Mouse (Mus musculus) kidney, adult 2 months (tissue): ENCODE measurements around the gene Celsr3. TPM values are rescaled to one million over a fixed set of nuclear protein-coding genes. Genes with fewer than 3 reads are reported as not detected.
A peak's percentile ranks its signal among the peaks of the same experiment; 100 is the strongest.

Experiments used
- DNase-seq: peaks from one replicate; pipeline ENCODE4 v3.0.0; 2021
- H3K27ac ChIP-seq: fragments of 200-500 bp; 2 replicates; pipeline ENCODE4 v1.5.1; 2012; ENCODE audit warnings: low read depth, low read length, control low read depth, inconsistent platforms; ENCODE audit not compliant: insufficient read depth
- H3K27me3 ChIP-seq: fragments of 200-500 bp; replicated peaks from 2 replicates; pipeline ENCODE4 v1.6.1; 2012; ENCODE audit warnings: mild to moderate bottlenecking, moderate library complexity, low read length, inconsistent platforms; ENCODE audit not compliant: control insufficient read depth, insufficient read depth
- H3K36me3 ChIP-seq: fragments of 200-500 bp; 2 replicates; pipeline ENCODE4 v1.6.1; 2012; ENCODE audit warnings: mild to moderate bottlenecking, moderate library complexity, low read length, inconsistent platforms; ENCODE audit not compliant: control insufficient read depth, insufficient read depth
- H3K4me1 ChIP-seq: fragments of 200-500 bp; 2 replicates; pipeline ENCODE4 v1.6.1; 2011; ENCODE audit warnings: low read length; ENCODE audit not compliant: control insufficient read depth, insufficient read depth
- H3K4me3 ChIP-seq: fragments of 200-500 bp; 2 replicates; pipeline ENCODE4 v1.5.1; 2011; ENCODE audit warnings: mild to moderate bottlenecking, low read depth, low read length, control low read depth; ENCODE audit not compliant: insufficient read depth
- CTCF ChIP-seq: fragments of 200-500 bp; conservative IDR thresholded peaks from 2 replicates; pipeline ENCODE4 v1.5.1; 2011; ENCODE audit warnings: low read depth, mild to moderate bottlenecking, control low read depth, low read length, moderate library complexity, mixed read lengths; ENCODE audit not compliant: insufficient read depth, insufficient read length
- POLR2A ChIP-seq: fragments of 200-500 bp; IDR thresholded peaks from one replicate; pipeline ENCODE4 v1.6.1; 2011; ENCODE audit warnings: low read depth, low read length, control low read depth
- WGBS: fragments of 180-500 bp; shearing (Covaris S2); methylation state at CpG from one replicate; pipeline ENCODE4 v1.1.7; 2018; 5-methylcytosine and 5-hydroxymethylcytosine counted together
- polyA plus RNA-seq: library from polyadenylated mRNA; depleted of rRNA; stranded (reverse); fragments of >200 nt; gene quantifications from 2 replicates; pipeline ENCODE4 v1.2.3, GENCODE M21; 2012

Gene Celsr3
- polyA plus RNA-seq, 1 experiment = 0.19 TPM

- Histone ChIP-seq H3K27ac (no peak overlapping the region), H3K27me3 (no peaks in the 10 kb centered on the region), H3K36me3 (0 out of 2 replicates have a peak, but pooled peaks cover 1% of the 10 kb centered on the region), H3K4me1 (no peaks in the 10 kb centered on the region; the same call in 1 of the 2 replicates), H3K4me3 (no peak overlapping the region)
- DNase-seq = no peak
- TF ChIP-seq POLR2A = no peak
- TF ChIP-seq CTCF = no peak
These were observed 19.7 kb upstream of the Celsr3 start for GRCm38 (mm10) chr9:108806379-108806778.

- no peak overlapping the region for H3K4me3 ChIP-seq
- no peaks in the 10 kb centered on the region for H3K27me3 ChIP-seq
- 80% methylated on average over 1 of the region's 1 CpGs for WGBS
- TF ChIP-seq POLR2A = no peak
- TF ChIP-seq CTCF = no peak
- DNase-seq = no peak
- 0 out of 2 replicates have a peak, but pooled peaks cover 1% of the 10 kb centered on the region for H3K36me3 ChIP-seq
- H3K4me1 ChIP-seq = no peaks in the 10 kb centered on the region; the same call in 1 of the 2 replicates
- no peak overlapping the region for H3K27ac ChIP-seq
These were observed 19.3 kb upstream of the Celsr3 start for GRCm38 (mm10) chr9:108806831-108807230.

GRCm38 (mm10) chr9:108807674-108808073 lies 18.4 kb upstream of the Celsr3 start:
- no peak overlapping the region for H3K27ac ChIP-seq
- no peaks in the 10 kb centered on the region for H3K27me3 ChIP-seq
- H3K4me3 ChIP-seq = no peak overlapping the region
- TF ChIP-seq CTCF (no peak), POLR2A (no peak)
- WGBS = 69% methylated on average over 5 of the region's 5 CpGs
- no peaks in the 10 kb centered on the region; the same call in 1 of the 2 replicates for H3K4me1 ChIP-seq
- H3K36me3 ChIP-seq = 0 out of 2 replicates have a peak, but pooled peaks cover 1% of the 10 kb centered on the region
- DNase-seq = no peak

GRCm38 (mm10) chr9:108808163-108808665 lies 17.9 kb upstream of the Celsr3 start, which contains the start of gene Nckipsd:
Nckipsd (plus strand) TSS chr9:108808368.
- under 1% methylated on average over 62 of the region's 62 CpGs for WGBS
- DNase-seq = peak; percentile 95
- 0 out of 2 replicates have a peak within 1 kb of the TSS, but pooled peaks have one; percentile 3 for H3K27ac ChIP-seq
- TF ChIP-seq POLR2A (peak; percentile 23), CTCF (peak; percentile 68)
- no peaks in the 10 kb centered on the region; the same call in 1 of the 2 replicates for H3K4me1 ChIP-seq
- H3K36me3 ChIP-seq = 0 out of 2 replicates have a peak, but pooled peaks cover 1% of the 10 kb centered on the region
- no peaks in the 10 kb centered on the region for H3K27me3 ChIP-seq
- peak within 1 kb of the TSS; percentile 58 for H3K4me3 ChIP-seq

GRCm38 (mm10) chr9:108809188-108809587 lies 16.9 kb upstream of the Celsr3 start:
- no peak for TF ChIP-seq CTCF
- TF ChIP-seq POLR2A = no peak
- Histone ChIP-seq H3K4me1 (no peaks in the 10 kb centered on the region; the same call in 1 of the 2 replicates), H3K27ac (0 out of 2 replicates have a peak overlapping the region, but pooled peaks have one; percentile 3), H3K4me3 (peak overlapping the region; percentile 58), H3K27me3 (no peaks in the 10 kb centered on the region), H3K36me3 (0 out of 2 replicates have a peak, but pooled peaks cover 1% of the 10 kb centered on the region)
- WGBS = 56% methylated on average over 5 of the region's 5 CpGs
- DNase-seq = peak; percentile 73

- no peaks in the 10 kb centered on the region; the same call in 1 of the 2 replicates for H3K4me1 ChIP-seq
- H3K36me3 ChIP-seq = 0 out of 2 replicates have a peak, but pooled peaks cover 1% of the 10 kb centered on the region
- TF ChIP-seq CTCF (no peak), POLR2A (no peak)
- 66% methylated on average over 6 of the region's 6 CpGs for WGBS
- no peak overlapping the region for H3K27ac ChIP-seq
- DNase-seq = no peak
- no peaks in the 10 kb centered on the region for H3K27me3 ChIP-seq
- no peak overlapping the region for H3K4me3 ChIP-seq
These were observed 16.4 kb upstream of the Celsr3 start for GRCm38 (mm10) chr9:108809723-108810122.

GRCm38 (mm10) chr9:108810516-108810915 lies 15.6 kb upstream of the Celsr3 start:
- DNase-seq = peak; percentile 41
- Histone ChIP-seq H3K27ac (no peak overlapping the region), H3K4me1 (no peaks in the 10 kb centered on the region; the same call in 1 of the 2 replicates), H3K36me3 (0 out of 2 replicates have a peak, but pooled peaks cover 1% of the 10 kb centered on the region), H3K4me3 (no peak overlapping the region), H3K27me3 (no peaks in the 10 kb centered on the region)
- 72% methylated on average over 5 of the region's 5 CpGs for WGBS
- TF ChIP-seq POLR2A = no peak
- TF ChIP-seq CTCF = no peak
